In genomic region chr11:54302606-54303005, GRCm38 (mm10) we compare ENCODE assay signal across 18 mouse cellular contexts. TPM values are rescaled to one million over a fixed set of nuclear protein-coding genes. Genes with fewer than 3 reads are reported as not detected.
DNase-seq lines count a peak whose midpoint lies in the region; ATAC-seq lines count a peak whose summit lies in the region.
"Had no signal": no experiment of that assay in that cellular context is flagged by ENCODE, and none has a peak within 500 bp of the region (broad histone marks: within the 10 kb centered on the region; RNA-seq: fewer than 3 reads in every experiment).

No protein-coding gene starts in this region.

- peak overlapping the region; percentile 82; the same call in 1 of the 2 replicates for H3K4me2 ChIP-seq in forebrain, embryonic 13.5 days
- no peak overlapping the region for H3K4me2 ChIP-seq in forebrain, embryonic 16.5 days (ENCODE audit: low read length)
- H3K4me2 ChIP-seq in neural tube, embryonic 12.5 days (replicated peaks) = 0 out of 2 replicates have a peak overlapping the region, but pooled peaks have one; percentile 74
- peak overlapping the region; percentile 82 for H3K4me2 ChIP-seq in midbrain, embryonic 13.5 days (replicated peaks)
- H3K4me2 ChIP-seq in neural tube, embryonic 15.5 days = peak overlapping the region; percentile 59
- no peak overlapping the region for H3K4me2 ChIP-seq in heart, embryonic 12.5 days
- H3K4me2 ChIP-seq: liver, embryonic 11.5 days; stomach, embryonic 15.5 days had no signal

- no peak for ATAC-seq in forebrain, embryonic 13.5 days
- ATAC-seq in forebrain, embryonic 16.5 days = no peak
- ATAC-seq in neural tube, embryonic 12.5 days (ENCODE audit: low FRiP score, low read depth) = no peak
- ATAC-seq in midbrain, embryonic 13.5 days = no peak
- no peak for ATAC-seq in neural tube, embryonic 15.5 days (ENCODE audit: low FRiP score)
- no peak for ATAC-seq in heart, embryonic 12.5 days (ENCODE audit: insufficient number of reproducible peaks, low FRiP score)

- H3K4me1 ChIP-seq in forebrain, embryonic 13.5 days = peaks cover 34% of the 10 kb centered on the region
- peaks cover 25% of the 10 kb centered on the region for H3K4me1 ChIP-seq in forebrain, embryonic 16.5 days (replicated peaks; ENCODE audit: control insufficient read depth, insufficient read depth, low read length)
- H3K4me1 ChIP-seq in neural tube, embryonic 12.5 days = peaks cover 23% of the 10 kb centered on the region
- peaks cover 41% of the 10 kb centered on the region for H3K4me1 ChIP-seq in midbrain, embryonic 13.5 days (replicated peaks)
- H3K4me1 ChIP-seq in neural tube, embryonic 15.5 days = peaks cover 50% of the 10 kb centered on the region
- H3K4me1 ChIP-seq in heart, embryonic 12.5 days (replicated peaks) = peaks cover 11% of the 10 kb centered on the region

- H3K4me3 ChIP-seq in forebrain, embryonic 13.5 days = no peak overlapping the region
- H3K4me3 ChIP-seq in forebrain, embryonic 16.5 days (replicated peaks; ENCODE audit: low read length) = no peak overlapping the region
- H3K4me3 ChIP-seq in neural tube, embryonic 12.5 days = no peak overlapping the region
- H3K4me3 ChIP-seq in midbrain, embryonic 13.5 days (replicated peaks) = 0 out of 2 replicates have a peak overlapping the region, but pooled peaks have one; percentile 76
- 0 out of 2 replicates have a peak overlapping the region, but pooled peaks have one; percentile 71 for H3K4me3 ChIP-seq in neural tube, embryonic 15.5 days (replicated peaks)
- no peak overlapping the region for H3K4me3 ChIP-seq in heart, embryonic 12.5 days
- H3K4me3 ChIP-seq: megakaryocyte, embryonic 14.5 days; stomach, embryonic 15.5 days had no signal

- no peaks in the 10 kb centered on the region for H3K27me3 ChIP-seq in forebrain, embryonic 13.5 days
- no peaks in the 10 kb centered on the region for H3K27me3 ChIP-seq in forebrain, embryonic 16.5 days (replicated peaks; ENCODE audit: control insufficient read depth, insufficient read depth, low read length)
- no peaks in the 10 kb centered on the region for H3K27me3 ChIP-seq in neural tube, embryonic 12.5 days (replicated peaks)
- no peaks in the 10 kb centered on the region for H3K27me3 ChIP-seq in midbrain, embryonic 13.5 days
- no peaks in the 10 kb centered on the region for H3K27me3 ChIP-seq in neural tube, embryonic 15.5 days (replicated peaks)
- H3K27me3 ChIP-seq in heart, embryonic 12.5 days (replicated peaks) = peaks cover 40% of the 10 kb centered on the region

- no peak overlapping the region for H3K9ac ChIP-seq in forebrain, embryonic 13.5 days
- H3K9ac ChIP-seq in forebrain, embryonic 16.5 days (replicated peaks; ENCODE audit: low read depth, low read length) = no peak overlapping the region
- no peak overlapping the region for H3K9ac ChIP-seq in neural tube, embryonic 12.5 days
- H3K9ac ChIP-seq in midbrain, embryonic 13.5 days (replicated peaks) = peak overlapping the region; percentile 93
- peak overlapping the region; percentile 77; the same call in 1 of the 2 replicates for H3K9ac ChIP-seq in neural tube, embryonic 15.5 days (replicated peaks)
- no peak overlapping the region for H3K9ac ChIP-seq in heart, embryonic 12.5 days
- H3K9ac ChIP-seq: stomach, embryonic 15.5 days had no signal

- WGBS in forebrain, embryonic 13.5 days = 94% methylated on average over 3 of the region's 3 CpGs
- 84% methylated on average over 3 of the region's 3 CpGs for WGBS in forebrain, embryonic 16.5 days
- 95% methylated on average over 3 of the region's 3 CpGs for WGBS in neural tube, embryonic 12.5 days
- WGBS in midbrain, embryonic 13.5 days = 87% methylated on average over 3 of the region's 3 CpGs
- WGBS in neural tube, embryonic 15.5 days = 75% methylated on average over 3 of the region's 3 CpGs
- WGBS in heart, embryonic 12.5 days = 81% methylated on average over 3 of the region's 3 CpGs

- no peaks in the 10 kb centered on the region for H3K36me3 ChIP-seq in forebrain, embryonic 13.5 days (ENCODE audit: poor library complexity, severe bottlenecking)
- H3K36me3 ChIP-seq in forebrain, embryonic 16.5 days (ENCODE audit: control insufficient read depth, insufficient read depth) = no peaks in the 10 kb centered on the region
- H3K36me3 ChIP-seq in neural tube, embryonic 12.5 days = no peaks in the 10 kb centered on the region
- H3K36me3 ChIP-seq in midbrain, embryonic 13.5 days = no peaks in the 10 kb centered on the region
- no peaks in the 10 kb centered on the region for H3K36me3 ChIP-seq in neural tube, embryonic 15.5 days
- no peaks in the 10 kb centered on the region for H3K36me3 ChIP-seq in heart, embryonic 12.5 days
- H3K36me3 ChIP-seq: stomach, embryonic 15.5 days had no signal

- H3K27ac ChIP-seq in forebrain, embryonic 13.5 days = peak overlapping the region; percentile 84; the same call in 1 of the 2 replicates
- no peak overlapping the region for H3K27ac ChIP-seq in forebrain, embryonic 16.5 days (ENCODE audit: low read length)
- H3K27ac ChIP-seq in neural tube, embryonic 12.5 days = no peak overlapping the region
- peak overlapping the region; percentile 92 for H3K27ac ChIP-seq in midbrain, embryonic 13.5 days
- peak overlapping the region; percentile 90 for H3K27ac ChIP-seq in neural tube, embryonic 15.5 days (replicated peaks)
- H3K27ac ChIP-seq in heart, embryonic 12.5 days (ENCODE audit: poor library complexity, severe bottlenecking) = no peak overlapping the region
- H3K27ac ChIP-seq: stomach, embryonic 15.5 days had no signal

- DNase-seq in neural tube, embryonic 10.5 days (ENCODE audit: extremely low spot score, low spot score) = no peak
- no peak for DNase-seq in embryo, embryonic 10 days (ENCODE audit: low spot score)
- DNase-seq: kidney, adult 2 months; lung, adult 2 months; thymus, adult 18-20 months had no signal

- no peaks in the 10 kb centered on the region for H3K9me3 ChIP-seq in forebrain, embryonic 13.5 days (replicated peaks)
- no peaks in the 10 kb centered on the region for H3K9me3 ChIP-seq in forebrain, embryonic 16.5 days (ENCODE audit: control insufficient read depth, low read length)
- no peaks in the 10 kb centered on the region for H3K9me3 ChIP-seq in neural tube, embryonic 12.5 days
- H3K9me3 ChIP-seq in midbrain, embryonic 13.5 days = no peaks in the 10 kb centered on the region
- 0 out of 2 replicates have a peak, but pooled peaks cover 5% of the 10 kb centered on the region for H3K9me3 ChIP-seq in neural tube, embryonic 15.5 days (replicated peaks)
- H3K9me3 ChIP-seq in heart, embryonic 12.5 days (replicated peaks) = peaks cover 9% of the 10 kb centered on the region
- H3K9me3 ChIP-seq: stomach, embryonic 15.5 days had no signal

RNA-seq across cellular contexts. Expression of gene Acsl6, which starts 1.0 kb away (rescaled TPM):
- 24.7 and 26.7 TPM in 2 replicates for polyA plus RNA-seq in forebrain, embryonic 13.5 days (2015; fragmentation: Nextera tagmentation; extraction: Ambion mirVana)
- polyA plus RNA-seq in forebrain, embryonic 16.5 days (2015; fragmentation: Nextera tagmentation; extraction: Ambion mirVana) = 38.5 and 40.9 TPM in 2 replicates
- 29.9 and 30.8 TPM in 2 replicates for polyA plus RNA-seq in neural tube, embryonic 12.5 days (2016; fragmentation: Nextera tagmentation; extraction: Ambion mirVana)
- polyA plus RNA-seq in midbrain, embryonic 13.5 days (2015; fragmentation: Nextera tagmentation; extraction: Ambion mirVana) = 35.1 and 36.1 TPM in 2 replicates
- 40.1 and 47.3 TPM in 2 replicates for polyA plus RNA-seq in neural tube, embryonic 15.5 days (2015; fragmentation: Nextera tagmentation; extraction: Ambion mirVana)
- 0.40 and 0.55 TPM in 2 replicates for polyA plus RNA-seq in heart, embryonic 12.5 days (2016; fragmentation: Nextera tagmentation; extraction: Ambion mirVana)

RNA-seq across cellular contexts. Expression of gene Il3, which starts 35.5 kb away (rescaled TPM):
- polyA plus RNA-seq in forebrain, embryonic 13.5 days (2015; fragmentation: Nextera tagmentation; extraction: Ambion mirVana) = not detected in 2 replicates
- not detected in 2 replicates for polyA plus RNA-seq in forebrain, embryonic 16.5 days (2015; fragmentation: Nextera tagmentation; extraction: Ambion mirVana)
- polyA plus RNA-seq in neural tube, embryonic 12.5 days (2016; fragmentation: Nextera tagmentation; extraction: Ambion mirVana) = not detected in 2 replicates
- not detected in 2 replicates for polyA plus RNA-seq in midbrain, embryonic 13.5 days (2015; fragmentation: Nextera tagmentation; extraction: Ambion mirVana)
- polyA plus RNA-seq in neural tube, embryonic 15.5 days (2015; fragmentation: Nextera tagmentation; extraction: Ambion mirVana) = not detected in 2 replicates
- polyA plus RNA-seq in heart, embryonic 12.5 days (2016; fragmentation: Nextera tagmentation; extraction: Ambion mirVana) = not detected in 2 replicates
- polyA plus RNA-seq: adrenal gland, adult 2 months; embryonic facial prominence, embryonic 14.5 days; heart, postnatal 0 days; kidney, adult 2 months; limb, embryonic 11.5 days; liver, embryonic 11.5 days; lung, adult 2 months; stomach, embryonic 15.5 days had no signal

RNA-seq across cellular contexts. Expression of gene Csf2, which starts 53.1 kb away (rescaled TPM):
- polyA plus RNA-seq in forebrain, embryonic 13.5 days (2015; fragmentation: Nextera tagmentation; extraction: Ambion mirVana) = not detected in 2 replicates
- not detected in 2 replicates for polyA plus RNA-seq in forebrain, embryonic 16.5 days (2015; fragmentation: Nextera tagmentation; extraction: Ambion mirVana)
- polyA plus RNA-seq in neural tube, embryonic 12.5 days (2016; fragmentation: Nextera tagmentation; extraction: Ambion mirVana) = not detected in 2 replicates
- not detected in 2 replicates for polyA plus RNA-seq in midbrain, embryonic 13.5 days (2015; fragmentation: Nextera tagmentation; extraction: Ambion mirVana)
- not detected in 2 replicates for polyA plus RNA-seq in neural tube, embryonic 15.5 days (2015; fragmentation: Nextera tagmentation; extraction: Ambion mirVana)
- not detected in 2 replicates for polyA plus RNA-seq in heart, embryonic 12.5 days (2016; fragmentation: Nextera tagmentation; extraction: Ambion mirVana)
- polyA plus RNA-seq: adrenal gland, adult 2 months; embryonic facial prominence, embryonic 14.5 days; heart, postnatal 0 days; kidney, adult 2 months; limb, embryonic 11.5 days; liver, embryonic 11.5 days had no signal

Comparison
In these comparisons a context has a peak if more than half of its experiments do, and no peak if none do; other contexts are left out.
1. H3K27ac ChIP-seq: peak in forebrain, embryonic 13.5 days (single experiment), midbrain, embryonic 13.5 days (single experiment) and neural tube, embryonic 15.5 days (single experiment); none in forebrain, embryonic 16.5 days (single experiment), neural tube, embryonic 12.5 days (single experiment) and heart, embryonic 12.5 days (single experiment).
2. H3K4me2 ChIP-seq: peak in forebrain, embryonic 13.5 days (single experiment), neural tube, embryonic 12.5 days (single experiment), midbrain, embryonic 13.5 days (single experiment) and neural tube, embryonic 15.5 days (single experiment); none in forebrain, embryonic 16.5 days (single experiment) and heart, embryonic 12.5 days (single experiment).
3. H3K4me3 ChIP-seq: peak in midbrain, embryonic 13.5 days (single experiment) and neural tube, embryonic 15.5 days (single experiment); none in forebrain, embryonic 13.5 days (single experiment), forebrain, embryonic 16.5 days (single experiment), neural tube, embryonic 12.5 days (single experiment) and heart, embryonic 12.5 days (single experiment).
4. H3K9ac ChIP-seq: peak in midbrain, embryonic 13.5 days (single experiment) and neural tube, embryonic 15.5 days (single experiment); none in forebrain, embryonic 13.5 days (single experiment), forebrain, embryonic 16.5 days (single experiment), neural tube, embryonic 12.5 days (single experiment) and heart, embryonic 12.5 days (single experiment).
5. RNA of gene Acsl6, which starts 1.0 kb away (polyA plus RNA-seq): 40.1 to 47.3 TPM in neural tube, embryonic 15.5 days, 38.5 to 40.9 TPM in forebrain, embryonic 16.5 days, 35.1 to 36.1 TPM in midbrain, embryonic 13.5 days, 29.9 to 30.8 TPM in neural tube, embryonic 12.5 days and 24.7 to 26.7 TPM in forebrain, embryonic 13.5 days; 0.40 to 0.55 TPM in heart, embryonic 12.5 days; every median in the first group is over 10 times any median in the second.